Mouse (Mus musculus): ENCODE data around the gene Adgrl3. TPM values are rescaled to one million over a fixed set of nuclear protein-coding genes. Genes with fewer than 3 reads are reported as not detected.

Adgrl3 gene
- polyA plus RNA-seq, 1 experiment, result 9.8 TPM

GRCm38 (mm10) chr5:81483890-81484289 is 464.0 kb downstream of the Adgrl3 start:
- H3K79me2 ChIP-seq (ENCODE audit: control insufficient read depth, insufficient read depth), result no peaks in the 10 kb centered on the region
- H3K4me3 ChIP-seq (ENCODE audit: insufficient read depth, poor library complexity, severe bottlenecking), result no peak overlapping the region
- no peaks in the 10 kb centered on the region for H3K36me3 ChIP-seq (ENCODE audit: control insufficient read depth, insufficient read depth)
- TF ChIP-seq FOSL1 (IDR thresholded peaks at IDR 0.05; ENCODE audit: insufficient read depth, low read length, poor library complexity, severe bottlenecking), result no peak
- no peaks in the 10 kb centered on the region for H3K27me3 ChIP-seq (ENCODE audit: control insufficient read depth, insufficient read depth, insufficient read length)
- H3K79me3 ChIP-seq (ENCODE audit: low read depth), result no peaks in the 10 kb centered on the region
- no peak overlapping the region for H3ac ChIP-seq (ENCODE audit: control insufficient read depth, insufficient read length, low read depth)

GRCm38 (mm10) chr5:81501076-81501475 is 481.1 kb downstream of the Adgrl3 start:
- H3K79me3 ChIP-seq (ENCODE audit: low read depth), result no peaks in the 10 kb centered on the region
- no peaks in the 10 kb centered on the region for H3K27me3 ChIP-seq (ENCODE audit: control insufficient read depth, insufficient read depth, insufficient read length)
- H3ac ChIP-seq (ENCODE audit: control insufficient read depth, insufficient read length, low read depth), result no peak overlapping the region
- no peak overlapping the region for H3K4me3 ChIP-seq (ENCODE audit: insufficient read depth, poor library complexity, severe bottlenecking)
- TF ChIP-seq MYOD1 (IDR thresholded peaks at IDR 0.05; ENCODE audit: control insufficient read depth, insufficient read length, low read depth) (no peak), CTCF (IDR thresholded peaks at IDR 0.05; ENCODE audit: control insufficient read depth, insufficient read depth, insufficient read length) (no peak), MAX (IDR thresholded peaks at IDR 0.05) (no peak), FOSL1 (IDR thresholded peaks at IDR 0.05; ENCODE audit: insufficient read depth, low read length, poor library complexity, severe bottlenecking) (no peak), CEBPB (IDR thresholded peaks at IDR 0.05; ENCODE audit: low read depth) (no peak), MYOG (IDR thresholded peaks at IDR 0.05; ENCODE audit: control insufficient read depth, extremely low read depth, insufficient read length) (no peak), USF1 (IDR thresholded peaks at IDR 0.05; ENCODE audit: low read depth) (no peak)
- no peaks in the 10 kb centered on the region for H3K36me3 ChIP-seq (ENCODE audit: control insufficient read depth, insufficient read depth)
- no peaks in the 10 kb centered on the region for H3K79me2 ChIP-seq (ENCODE audit: control insufficient read depth, insufficient read depth)

GRCm38 (mm10) chr5:81518720-81519496 is 499.0 kb downstream of the Adgrl3 start:
- no peak overlapping the region for H3K4me3 ChIP-seq (ENCODE audit: insufficient read depth, poor library complexity, severe bottlenecking)
- H3K79me2 ChIP-seq (ENCODE audit: control insufficient read depth, insufficient read depth), result no peaks in the 10 kb centered on the region
- H3K36me3 ChIP-seq (ENCODE audit: control insufficient read depth, insufficient read depth), result no peaks in the 10 kb centered on the region
- H3ac ChIP-seq (ENCODE audit: control insufficient read depth, insufficient read length, low read depth), result no peak overlapping the region
- H3K27me3 ChIP-seq (ENCODE audit: control insufficient read depth, insufficient read depth, insufficient read length), result no peaks in the 10 kb centered on the region
- TF ChIP-seq FOSL1 (IDR thresholded peaks at IDR 0.05; ENCODE audit: insufficient read depth, low read length, poor library complexity, severe bottlenecking), result no peak
- no peak for TF ChIP-seq MAX (IDR thresholded peaks at IDR 0.05)
- TF ChIP-seq MYOD1 (IDR thresholded peaks at IDR 0.05; ENCODE audit: control insufficient read depth, insufficient read length, low read depth), result no peak
- no peak for TF ChIP-seq MYOG (IDR thresholded peaks at IDR 0.05; ENCODE audit: control insufficient read depth, extremely low read depth, insufficient read length)
- no peak for TF ChIP-seq CEBPB (IDR thresholded peaks at IDR 0.05; ENCODE audit: low read depth)
- TF ChIP-seq CTCF (IDR thresholded peaks at IDR 0.05; ENCODE audit: control insufficient read depth, insufficient read depth, insufficient read length), result no peak
- TF ChIP-seq USF1 (IDR thresholded peaks at IDR 0.05; ENCODE audit: low read depth), result no peak
- H3K79me3 ChIP-seq (ENCODE audit: low read depth), result no peaks in the 10 kb centered on the region

GRCm38 (mm10) chr5:81519497-81520382 is 499.8 kb downstream of the Adgrl3 start:
- Histone ChIP-seq H3K79me3 (ENCODE audit: low read depth) (no peaks in the 10 kb centered on the region), H3K79me2 (ENCODE audit: control insufficient read depth, insufficient read depth) (no peaks in the 10 kb centered on the region), H3K36me3 (ENCODE audit: control insufficient read depth, insufficient read depth) (no peaks in the 10 kb centered on the region), H3K27me3 (ENCODE audit: control insufficient read depth, insufficient read depth, insufficient read length) (no peaks in the 10 kb centered on the region), H3ac (ENCODE audit: control insufficient read depth, insufficient read length, low read depth) (no peak overlapping the region), H3K4me3 (ENCODE audit: insufficient read depth, poor library complexity, severe bottlenecking) (no peak overlapping the region)
- TF ChIP-seq MYOD1 (IDR thresholded peaks at IDR 0.05; ENCODE audit: control insufficient read depth, insufficient read length, low read depth), result no peak
- TF ChIP-seq CTCF (IDR thresholded peaks at IDR 0.05; ENCODE audit: control insufficient read depth, insufficient read depth, insufficient read length), result peak; percentile 19

GRCm38 (mm10) chr5:81522760-81523159 is 502.8 kb downstream of the Adgrl3 start:
- H3K79me3 ChIP-seq (ENCODE audit: low read depth), result no peaks in the 10 kb centered on the region
- no peak overlapping the region for H3K4me3 ChIP-seq (ENCODE audit: insufficient read depth, poor library complexity, severe bottlenecking)
- TF ChIP-seq CTCF (IDR thresholded peaks at IDR 0.05; ENCODE audit: control insufficient read depth, insufficient read depth, insufficient read length), result no peak
- TF ChIP-seq MAX (IDR thresholded peaks at IDR 0.05), result no peak
- TF ChIP-seq MYOD1 (IDR thresholded peaks at IDR 0.05; ENCODE audit: control insufficient read depth, insufficient read length, low read depth), result no peak
- TF ChIP-seq USF1 (IDR thresholded peaks at IDR 0.05; ENCODE audit: low read depth), result no peak
- TF ChIP-seq MYOG (IDR thresholded peaks at IDR 0.05; ENCODE audit: control insufficient read depth, extremely low read depth, insufficient read length), result no peak
- no peak for TF ChIP-seq CEBPB (IDR thresholded peaks at IDR 0.05; ENCODE audit: low read depth)
- no peak for TF ChIP-seq FOSL1 (IDR thresholded peaks at IDR 0.05; ENCODE audit: insufficient read depth, low read length, poor library complexity, severe bottlenecking)
- no peaks in the 10 kb centered on the region for H3K79me2 ChIP-seq (ENCODE audit: control insufficient read depth, insufficient read depth)
- no peak overlapping the region for H3ac ChIP-seq (ENCODE audit: control insufficient read depth, insufficient read length, low read depth)
- no peaks in the 10 kb centered on the region for H3K36me3 ChIP-seq (ENCODE audit: control insufficient read depth, insufficient read depth)
- H3K27me3 ChIP-seq (ENCODE audit: control insufficient read depth, insufficient read depth, insufficient read length), result no peaks in the 10 kb centered on the region
